Mouse (Mus musculus) bone marrow, adult 2 months (tissue): ENCODE data around the gene Slc8b1.

ENCODE experiments used
- CTCF ChIP-seq: fragments of 200-500 bp; IDR thresholded peaks from 2 replicates; pipeline ENCODE4 v1.5.1; 2011; ENCODE audit warnings: low read length, control low read depth; ENCODE audit not compliant: control insufficient read depth, insufficient read depth
- POLR2A ChIP-seq: fragments of 200-500 bp; IDR thresholded peaks from 2 replicates; pipeline ENCODE4 v1.6.1; 2011; ENCODE audit warnings: low read depth, mild to moderate bottlenecking, control low read depth, low read length, borderline replicate concordance; ENCODE audit not compliant: control insufficient read depth

DNA sequence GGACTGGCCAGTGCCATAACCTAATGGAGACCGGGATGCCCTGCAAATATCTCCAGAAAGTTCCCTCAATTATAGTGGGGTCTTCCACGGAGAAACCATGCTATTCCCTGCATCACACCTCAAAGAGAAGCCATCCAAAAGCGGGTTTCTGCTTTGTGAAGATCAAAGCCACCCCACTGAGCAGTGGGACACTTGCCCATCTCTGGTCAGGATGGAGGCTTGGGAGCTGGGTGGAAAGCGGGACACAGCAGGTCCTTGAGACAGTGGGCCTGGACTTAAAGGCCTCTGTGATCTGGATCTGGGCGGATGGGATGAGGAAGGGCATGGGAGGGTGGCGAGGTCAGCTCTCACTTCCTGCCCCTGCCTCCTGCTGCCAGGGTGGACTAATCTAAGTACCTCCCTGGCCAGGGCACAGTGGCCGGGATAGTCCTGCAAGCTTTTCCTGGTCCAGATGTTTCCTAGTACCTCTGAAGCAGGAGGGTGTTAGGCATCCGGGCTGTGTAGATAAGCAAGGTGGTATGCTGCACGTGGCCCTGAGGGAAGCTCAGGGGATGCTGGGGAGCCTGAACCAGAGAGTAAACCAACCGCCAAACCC, 63.6 kb downstream of the Slc8b1 start:
- TF ChIP-seq CTCF: no peak
- TF ChIP-seq POLR2A: no peak
